Mouse (Mus musculus) T-cell, adult 2 months (primary cell): ENCODE data around the gene Tctn1.
A peak's percentile ranks its signal among the peaks of the same experiment; 100 is the strongest.

Source experiments
- DNase-seq: peaks from one replicate; pipeline ENCODE4 v3.0.0; 2022; ENCODE audit warnings: low spot score

Gene Tctn1

DNA sequence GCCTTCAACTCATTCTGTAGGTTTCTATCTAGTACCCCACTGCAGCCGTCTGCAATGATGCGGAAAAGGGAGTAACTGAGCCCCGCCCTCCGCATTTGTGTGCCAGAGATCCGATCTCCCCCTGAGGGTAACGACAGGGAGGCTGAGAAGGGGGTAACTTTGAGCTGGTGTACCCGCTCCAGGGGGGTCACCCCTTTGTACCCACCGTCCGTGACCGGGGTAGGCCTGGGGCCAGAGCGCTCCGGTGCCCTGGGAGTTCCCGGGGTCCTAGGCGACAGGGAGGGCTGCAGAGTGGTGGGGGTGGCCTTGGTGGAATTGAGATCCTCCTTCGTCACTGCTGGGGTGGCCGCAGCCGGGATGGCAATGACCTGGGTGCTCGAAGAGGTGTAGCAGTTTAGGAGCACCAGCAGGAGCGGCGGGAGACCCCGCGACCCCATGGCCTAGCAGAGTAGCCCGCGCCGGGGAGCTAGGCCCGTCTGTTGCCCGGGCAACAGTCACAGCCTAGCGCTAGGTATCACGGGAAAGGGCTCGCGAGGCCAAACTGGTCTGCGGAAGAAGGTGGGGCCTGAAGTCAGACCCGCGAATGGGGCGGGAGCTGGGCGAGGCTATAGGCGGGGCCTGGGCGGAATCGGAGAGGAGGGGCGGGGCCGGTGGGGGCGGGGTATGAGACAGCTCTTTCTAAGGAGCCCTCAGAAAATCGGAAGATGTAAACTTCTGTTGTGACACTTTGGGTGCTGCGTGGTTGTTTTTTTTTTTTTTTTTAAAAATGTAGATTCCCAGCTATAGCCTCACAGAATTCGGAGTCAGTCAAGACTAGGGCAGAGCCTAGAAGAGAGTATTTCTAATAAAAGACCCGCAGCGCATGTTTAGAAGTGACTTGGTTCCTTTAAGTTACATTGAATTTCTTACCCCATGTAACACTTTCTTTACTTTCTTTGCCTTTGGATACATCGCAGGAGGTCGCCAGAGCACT, at the start of gene Tctn1:
Tctn1 (minus strand) TSS at position 528 of the 973 bp plus-strand sequence.
- peak; percentile 87 for DNase-seq

DNA sequence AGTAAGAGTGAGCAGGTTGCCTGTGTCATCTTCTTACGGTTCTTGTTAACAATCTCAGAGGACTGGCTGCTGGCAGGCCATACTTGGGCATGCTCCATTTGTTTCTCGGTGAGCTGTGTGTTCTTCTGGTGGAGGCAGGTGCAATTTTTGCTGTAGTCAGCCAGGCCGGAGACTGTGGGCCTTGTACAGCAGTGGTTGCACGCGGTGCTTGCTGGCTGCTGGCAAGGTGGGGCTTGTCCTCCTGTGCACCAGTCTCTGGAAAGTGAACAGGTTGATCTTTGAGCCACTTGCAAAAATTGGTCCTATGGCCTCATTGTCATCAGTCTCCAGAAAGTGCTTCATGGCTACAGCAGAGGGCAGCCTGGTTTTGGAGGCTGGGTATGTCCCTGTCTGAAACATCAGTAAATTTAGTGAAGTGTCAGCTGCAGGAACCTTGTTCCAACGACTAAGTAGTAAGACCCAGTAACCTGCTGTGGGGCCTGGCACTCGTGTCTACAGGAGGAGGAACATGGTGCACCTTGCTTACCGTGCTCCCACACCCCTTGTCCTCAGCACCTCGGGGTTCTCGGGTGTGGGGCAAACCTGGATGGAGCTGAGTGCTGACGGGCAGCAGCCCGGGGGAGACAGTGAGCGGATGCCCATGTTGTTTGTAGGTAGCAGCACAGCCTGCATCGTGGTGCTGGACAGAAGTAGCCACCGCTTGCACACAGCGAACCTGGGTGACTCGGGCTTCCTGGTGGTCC, 48.9 kb upstream of the Tctn1 start:
- no peak for DNase-seq

DNA sequence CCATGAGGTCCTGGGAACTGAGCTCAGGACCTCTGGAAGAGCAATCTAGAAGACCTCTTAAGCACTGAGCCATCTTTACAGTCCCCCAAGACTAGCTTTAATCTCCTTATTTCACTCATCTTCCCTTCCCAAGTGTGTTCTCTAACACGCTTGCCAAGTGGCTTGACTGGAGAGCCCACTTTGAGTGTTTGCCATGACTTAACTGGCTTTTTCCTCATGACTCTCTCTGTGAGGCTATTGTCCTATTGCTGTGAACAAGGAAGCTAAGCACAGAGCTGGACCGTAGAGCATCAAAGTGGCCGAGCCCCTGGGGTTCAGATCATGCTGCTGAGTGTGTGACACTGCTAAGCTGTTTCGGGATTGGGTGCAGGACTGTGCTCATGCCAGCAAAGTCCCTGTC, 48.1 kb upstream of the Tctn1 start:
- no peak for DNase-seq

DNA sequence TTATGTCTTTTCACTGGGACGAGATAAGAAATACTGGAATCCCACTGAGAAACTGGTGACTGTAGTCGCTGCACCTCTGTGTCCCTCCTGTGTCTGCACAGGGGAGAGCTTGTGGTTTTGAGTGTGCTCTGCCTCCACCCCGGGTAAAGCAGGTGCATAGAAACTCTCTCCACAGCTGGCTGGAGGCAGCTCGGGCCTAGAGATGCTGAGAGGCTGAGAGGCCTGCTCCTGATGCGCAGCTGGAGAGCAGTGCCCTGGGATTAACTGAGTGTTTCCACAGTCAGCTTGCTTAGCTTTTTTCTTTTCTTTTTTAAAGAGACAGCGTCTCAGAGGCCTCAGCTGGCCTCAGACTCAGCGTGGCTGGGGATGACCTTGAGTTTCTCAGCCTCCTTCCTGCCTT, 47.4 kb upstream of the Tctn1 start:
- no peak for DNase-seq

DNA sequence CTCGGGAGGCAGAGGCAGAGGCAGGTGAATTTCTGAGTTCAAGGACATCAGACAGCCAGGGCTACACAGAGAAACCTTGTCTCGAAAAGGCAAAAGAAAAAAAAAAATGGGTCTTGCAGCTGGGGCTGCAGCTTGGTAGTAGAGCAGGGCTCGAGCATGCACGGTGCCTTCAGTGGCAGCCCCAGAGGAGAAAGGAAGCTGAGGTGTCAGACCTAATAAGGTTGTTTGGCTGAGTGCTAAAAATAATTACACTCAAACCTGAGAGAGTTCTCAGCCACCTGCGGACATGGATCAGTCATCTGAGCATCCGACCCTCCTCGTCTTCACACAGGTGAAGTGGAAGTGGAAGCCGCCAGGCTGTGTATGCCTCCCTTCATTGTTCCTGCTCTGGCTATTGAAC, 46.4 kb upstream of the Tctn1 start:
- DNase-seq = peak; percentile 40

DNA sequence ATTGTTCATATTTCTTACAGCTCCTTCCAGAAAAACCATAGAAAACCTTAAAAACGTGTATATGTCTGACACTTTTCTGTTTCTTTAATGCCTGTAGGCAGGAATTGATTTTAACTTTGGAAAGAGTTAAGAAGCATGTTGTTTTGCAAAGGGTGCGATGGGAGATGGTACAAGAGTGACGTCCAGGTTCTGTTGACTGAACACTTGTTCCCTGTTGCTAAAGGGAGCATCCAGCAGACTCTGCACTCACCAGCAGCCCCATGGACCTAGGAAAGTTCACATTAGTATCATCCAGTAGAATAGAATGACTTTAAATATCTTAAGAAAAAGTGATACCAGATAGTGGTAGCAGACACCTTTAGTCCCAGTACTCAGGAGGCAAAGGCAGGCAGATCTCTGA, 42.3 kb upstream of the Tctn1 start:
- DNase-seq = no peak

DNA sequence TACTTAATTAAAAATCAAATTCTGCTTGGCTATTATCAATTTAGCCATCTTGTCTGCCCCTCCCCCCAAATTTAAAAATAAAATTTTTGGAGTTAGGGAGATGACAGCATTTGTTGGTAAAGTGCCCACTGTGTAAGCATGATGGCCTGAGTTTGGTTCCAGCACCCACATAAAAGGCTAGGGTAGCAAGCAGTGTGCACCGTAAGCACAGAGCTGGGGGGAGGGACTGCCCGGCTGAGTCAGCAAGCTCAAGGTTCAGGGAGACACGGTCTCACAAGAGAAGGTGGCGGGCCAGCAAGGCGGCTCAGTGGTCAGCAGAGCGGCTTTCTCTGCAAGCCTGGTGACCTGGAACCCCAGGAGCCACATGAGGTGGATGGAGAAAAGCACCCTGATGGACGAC, 41.2 kb upstream of the Tctn1 start:
- DNase-seq = no peak

DNA sequence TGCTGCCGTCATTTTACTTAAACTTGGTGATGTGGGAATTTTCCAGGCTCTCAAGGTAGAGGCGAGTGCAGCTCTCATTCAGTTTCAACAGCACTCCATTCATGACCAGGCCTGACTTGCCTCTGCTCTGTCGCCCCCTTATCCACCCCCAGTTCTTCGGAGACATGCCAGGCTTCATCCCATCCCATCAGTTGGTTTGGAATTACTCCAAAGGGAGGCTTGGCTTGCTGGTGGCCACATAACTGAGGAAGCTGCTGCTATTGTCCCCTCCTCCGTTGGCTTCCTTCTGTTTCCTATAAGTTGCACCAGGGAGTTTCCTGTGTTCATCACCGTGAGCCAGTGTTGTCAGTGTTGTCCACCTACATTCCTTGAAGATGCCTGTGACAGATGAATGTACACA, 40.3 kb upstream of the Tctn1 start:
- no peak for DNase-seq

DNA sequence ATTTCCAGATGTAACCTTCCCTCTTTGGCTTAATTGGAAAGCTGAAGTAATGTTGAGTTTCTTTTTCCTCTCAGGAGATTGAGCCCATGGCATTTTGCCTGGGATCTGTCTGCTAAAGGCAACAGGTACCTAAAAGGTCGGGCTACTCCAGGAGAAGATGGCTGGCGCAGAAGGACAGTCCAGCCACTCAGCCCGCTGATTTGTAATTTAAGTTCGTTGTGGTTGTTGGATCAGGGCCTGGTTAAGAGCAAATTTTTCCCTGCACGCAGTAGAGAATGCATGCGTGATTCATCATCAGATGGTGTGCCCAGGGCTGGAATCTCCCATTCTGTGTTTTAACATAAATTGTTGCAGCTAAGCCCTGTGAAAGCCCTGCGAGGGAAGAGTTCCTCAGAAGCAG, 39.7 kb upstream of the Tctn1 start:
- DNase-seq = no peak

DNA sequence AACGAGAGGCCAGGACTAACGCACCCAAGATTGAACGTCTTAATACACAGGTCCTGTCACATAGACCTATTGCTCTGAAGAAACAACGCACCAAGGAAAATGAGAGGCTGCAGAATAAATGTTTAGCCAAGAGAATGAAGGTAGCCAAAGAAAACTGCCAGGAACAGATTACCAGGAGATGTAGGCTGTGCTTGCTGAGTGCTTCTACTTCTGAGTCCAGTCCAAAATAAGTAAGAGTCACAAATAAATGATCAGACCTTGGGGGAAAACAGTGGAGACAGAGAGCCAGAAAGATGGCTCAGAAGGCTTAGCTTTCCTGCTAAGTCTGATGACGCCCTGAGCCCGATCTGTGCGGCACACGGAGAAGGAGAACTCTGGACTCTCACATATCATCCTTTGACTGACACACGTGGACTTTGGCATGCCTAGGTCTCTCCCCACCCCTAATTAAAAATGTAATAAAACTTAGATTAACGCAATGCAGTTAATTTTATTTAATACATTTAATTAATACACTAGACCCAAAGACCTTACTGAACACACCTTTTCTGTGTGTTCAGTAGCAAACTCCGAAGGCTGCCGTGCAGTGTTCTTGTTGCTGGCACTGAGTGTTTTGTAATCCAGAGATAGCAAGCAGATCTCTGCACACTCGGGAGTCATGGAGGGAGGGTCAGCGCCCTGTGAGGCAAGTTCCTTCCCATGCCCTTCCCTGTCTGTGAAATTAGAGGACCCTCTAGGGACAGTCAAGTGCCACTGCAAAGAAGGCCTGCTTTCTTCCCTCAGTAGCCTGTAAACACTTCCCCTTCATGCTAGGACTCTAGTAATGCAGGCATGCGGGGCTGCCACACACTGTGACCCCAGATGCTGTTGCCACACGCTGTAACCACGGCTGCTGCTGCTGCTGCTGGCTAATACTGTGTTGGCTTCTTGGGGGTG, 38.8 kb upstream of the Tctn1 start:
- no peak for DNase-seq

DNA sequence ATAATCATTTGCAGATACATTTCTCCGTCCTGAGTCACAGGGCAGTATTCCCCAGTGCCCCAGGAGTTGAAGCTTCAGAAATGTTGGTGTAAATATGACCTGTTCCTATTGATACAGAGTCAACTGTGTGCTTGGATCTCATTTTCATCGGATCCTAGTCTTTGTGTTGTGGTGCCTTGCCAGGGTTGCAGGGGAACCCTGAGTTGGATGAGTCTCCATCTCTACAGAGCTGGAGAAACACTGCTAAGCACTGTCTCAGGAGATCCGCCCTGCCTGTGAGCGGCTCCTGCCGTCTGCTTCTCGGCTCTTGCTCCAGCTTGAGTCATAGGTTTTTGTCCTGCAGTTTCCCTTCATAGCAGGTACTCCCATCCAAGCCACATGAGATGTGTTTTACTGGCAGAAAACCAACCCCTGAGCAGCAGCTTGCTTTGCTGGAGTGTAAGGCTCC, 35.8 kb upstream of the Tctn1 start:
- DNase-seq = no peak

DNA sequence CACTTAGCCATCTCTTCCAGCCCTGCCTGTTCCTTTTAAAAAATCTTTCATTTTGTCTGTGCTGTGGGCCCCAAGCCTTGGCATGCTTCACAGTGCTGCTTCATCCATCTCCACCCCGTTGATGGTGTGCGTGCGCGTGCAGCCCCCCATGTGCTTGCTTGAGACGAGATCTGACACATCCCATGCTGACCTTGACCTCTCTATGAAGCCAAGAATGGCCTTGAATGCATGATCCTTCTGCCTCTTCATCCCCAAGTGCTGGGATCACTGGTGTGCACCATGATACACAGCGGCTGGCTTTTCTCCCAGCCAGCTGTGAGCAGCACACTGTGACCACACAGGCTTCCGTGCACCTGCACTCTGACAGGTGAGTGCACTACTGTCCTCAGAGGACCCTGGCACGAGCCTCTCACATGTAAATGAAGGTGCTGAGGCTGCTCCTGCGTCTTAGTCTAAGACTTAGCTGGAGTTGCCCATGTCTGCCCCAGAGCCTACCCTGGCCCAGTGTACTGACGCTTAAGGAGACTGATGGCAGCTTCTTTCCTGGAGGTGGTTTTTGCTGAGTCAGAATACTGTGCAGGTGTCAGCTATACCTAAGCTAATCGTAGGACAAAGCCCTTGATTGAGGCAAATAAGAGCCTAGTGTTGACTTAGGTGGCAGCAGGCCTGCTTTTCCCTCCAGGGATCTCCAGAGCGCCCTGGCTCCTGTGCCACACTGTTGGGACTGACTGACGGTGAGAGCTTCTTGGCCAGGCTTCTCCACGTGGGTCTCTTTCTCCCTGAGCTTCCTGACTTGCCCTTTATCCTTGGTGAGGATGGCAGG, 31.1 kb upstream of the Tctn1 start:
- DNase-seq = no peak

DNA sequence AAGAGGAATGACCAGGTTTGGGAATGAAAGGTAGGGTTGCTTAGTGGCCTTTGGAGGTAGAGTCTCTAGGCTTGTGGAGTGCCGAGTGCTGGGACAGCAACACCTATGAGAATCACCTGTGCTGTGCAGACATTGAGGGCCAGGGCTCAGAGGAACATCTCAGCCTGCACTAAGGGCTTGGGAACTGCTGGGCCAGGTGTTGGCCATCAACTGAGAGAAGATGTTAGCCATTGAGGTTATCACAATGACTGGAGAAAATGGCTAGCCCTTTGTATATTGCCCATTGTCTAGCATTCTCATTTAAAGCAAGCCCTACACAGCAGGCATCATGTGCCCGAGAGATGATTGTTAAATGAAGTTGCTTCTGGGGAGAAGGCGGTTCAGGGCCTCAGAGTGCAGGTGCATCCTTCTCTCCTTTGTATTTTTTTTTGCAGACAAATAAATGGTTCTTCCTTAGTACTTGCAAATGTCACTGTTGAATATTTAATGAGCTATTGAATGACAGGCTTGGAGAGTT, 30.0 kb upstream of the Tctn1 start:
- no peak for DNase-seq

DNA sequence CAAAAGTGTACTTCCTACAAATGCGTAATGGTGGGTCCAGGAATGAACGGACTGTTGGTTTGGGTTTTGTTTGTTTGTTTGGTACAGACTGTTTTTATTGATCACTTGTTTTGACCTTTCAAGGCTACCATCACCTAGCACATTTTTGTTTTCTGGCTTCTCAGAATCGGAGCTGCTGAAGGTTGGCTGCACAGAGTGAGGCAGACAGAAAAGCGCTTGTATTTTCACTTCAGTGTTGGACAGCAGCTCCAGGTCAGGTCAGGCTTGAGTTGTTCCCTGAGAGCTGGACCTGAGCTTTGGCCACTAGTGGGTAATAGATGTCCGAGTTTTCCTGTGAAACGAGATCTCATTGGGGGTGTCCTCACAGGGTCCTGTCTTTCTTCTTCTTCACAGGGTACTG, 28.9 kb upstream of the Tctn1 start:
- no peak for DNase-seq

DNA sequence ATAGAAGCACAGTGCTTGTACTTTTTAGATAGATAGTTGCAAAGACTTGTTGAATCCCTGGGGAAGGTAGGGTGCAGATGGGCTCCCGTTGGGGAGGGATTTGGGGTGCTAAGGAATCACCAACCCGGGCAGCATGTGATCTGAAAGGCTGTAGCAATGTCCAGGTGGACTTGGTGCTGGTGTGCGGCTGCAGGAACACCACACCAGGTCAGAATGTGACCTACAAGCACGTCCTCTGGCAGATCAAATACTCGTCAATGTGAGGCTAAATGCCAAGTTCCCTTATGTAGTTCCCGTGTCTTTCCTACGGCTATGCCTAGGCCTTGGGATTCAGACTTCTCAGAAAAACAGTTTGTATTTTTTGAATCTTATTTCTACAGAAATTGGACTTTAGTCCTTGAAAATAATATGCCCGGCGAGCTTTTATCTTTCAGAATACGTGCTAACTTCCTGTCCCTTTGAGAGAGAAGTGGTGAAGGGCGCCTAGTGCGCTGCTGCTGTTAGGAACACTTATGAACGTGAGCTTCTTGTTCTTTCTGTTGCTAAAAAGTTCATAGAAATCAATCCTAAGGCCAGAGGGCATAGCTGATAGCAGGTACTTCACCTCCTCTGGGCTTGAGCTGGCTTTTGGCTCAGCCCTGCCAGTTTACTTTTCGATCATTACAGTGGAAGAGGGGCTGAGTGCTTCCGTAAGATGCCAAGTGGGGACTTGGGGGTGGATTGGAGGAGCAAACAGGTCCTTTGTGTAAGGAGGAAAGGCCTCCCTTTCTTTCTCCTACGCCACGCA, 27.5 kb upstream of the Tctn1 start:
- DNase-seq = peak; percentile 38

DNA sequence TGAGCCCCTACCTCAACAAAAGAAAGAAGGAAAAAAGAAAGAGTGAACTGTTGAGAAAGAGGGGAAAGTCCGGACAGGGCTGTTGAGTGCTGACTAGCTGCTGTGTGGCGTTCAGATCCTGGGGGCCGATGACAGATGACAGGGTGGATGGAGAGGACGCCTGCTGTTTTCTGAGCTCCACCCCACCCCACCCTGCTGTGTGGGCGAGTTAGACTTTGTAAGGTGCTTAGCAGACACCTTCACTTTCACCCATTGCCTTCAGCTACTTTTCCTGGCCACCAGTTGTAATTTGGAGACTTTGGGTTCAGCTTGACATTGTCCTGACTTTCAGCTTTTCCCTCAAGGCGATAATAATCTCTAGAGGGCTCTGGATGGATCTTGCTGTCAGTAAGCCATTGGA, 26.9 kb upstream of the Tctn1 start:
- DNase-seq = peak; percentile 58

DNA sequence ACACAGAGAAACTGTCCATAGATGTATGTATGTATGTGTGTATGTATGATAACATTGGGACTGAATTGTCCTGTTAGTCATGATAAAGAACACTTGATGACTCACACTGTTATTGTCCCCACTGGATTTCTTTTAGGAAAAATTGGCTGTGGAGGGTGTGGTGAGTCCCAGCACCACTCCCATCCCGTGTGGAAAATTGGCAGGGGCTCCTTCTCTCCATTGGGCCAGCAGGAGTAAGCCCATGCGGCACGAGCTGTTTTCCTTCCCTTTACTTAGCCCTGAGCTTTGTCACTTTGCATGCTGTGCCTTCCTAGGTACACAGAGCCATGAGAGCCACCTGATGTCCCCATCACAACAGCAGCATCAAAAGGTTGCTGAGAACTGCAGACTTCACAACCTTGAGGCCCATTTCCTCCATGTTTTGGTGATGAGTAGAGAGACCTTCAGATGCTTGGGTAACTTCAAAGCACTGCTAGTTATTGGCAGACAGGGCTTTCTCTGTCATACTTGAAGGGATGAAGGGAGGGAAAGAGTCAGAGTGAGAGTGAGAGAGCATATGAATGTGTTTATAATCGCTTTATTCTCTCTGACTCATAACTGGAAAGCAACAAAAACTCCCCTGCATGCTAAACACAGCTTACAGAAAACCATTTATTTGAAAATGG, 24.0 kb upstream of the Tctn1 start:
- DNase-seq = peak; percentile 82

DNA sequence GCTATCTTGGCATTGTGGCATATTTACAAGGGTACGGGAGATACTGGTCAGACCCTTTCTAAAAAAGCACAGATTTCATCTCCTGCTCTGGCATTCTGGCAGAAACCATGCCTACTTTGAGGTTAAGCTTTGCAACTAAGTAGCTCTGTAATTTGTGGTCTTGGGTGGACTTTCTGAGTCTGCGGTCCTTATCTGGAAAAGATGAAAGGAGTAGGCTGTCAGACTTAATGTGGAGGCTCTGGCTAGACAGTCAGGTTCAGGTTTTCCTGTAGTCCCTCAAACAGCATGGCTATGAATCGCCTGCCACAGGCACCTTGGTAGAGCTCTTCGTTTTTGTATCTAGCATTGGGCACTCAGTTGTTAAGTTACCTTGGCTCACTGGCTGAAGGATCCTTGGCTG, 22.8 kb upstream of the Tctn1 start:
- DNase-seq = no peak

DNA sequence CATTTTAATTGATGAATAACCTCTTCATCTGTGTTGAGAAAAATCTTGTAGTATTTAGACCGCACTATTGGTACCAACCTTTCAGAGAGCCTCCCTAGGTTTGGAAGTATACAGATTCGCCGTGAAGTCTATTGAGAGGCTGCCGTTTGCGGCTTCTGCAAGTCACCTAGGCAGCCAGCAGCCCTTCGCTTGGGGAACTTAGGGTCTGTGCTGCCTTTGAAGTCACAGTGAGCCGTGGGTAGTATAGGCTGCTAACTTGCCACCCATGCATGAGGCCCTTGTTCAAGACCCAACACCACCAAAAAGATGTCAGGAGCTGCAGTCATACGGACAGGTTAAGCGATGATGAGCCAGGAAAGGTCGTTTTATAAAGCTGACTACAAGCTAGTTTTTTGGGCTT, 21.9 kb upstream of the Tctn1 start:
- no peak for DNase-seq

DNA sequence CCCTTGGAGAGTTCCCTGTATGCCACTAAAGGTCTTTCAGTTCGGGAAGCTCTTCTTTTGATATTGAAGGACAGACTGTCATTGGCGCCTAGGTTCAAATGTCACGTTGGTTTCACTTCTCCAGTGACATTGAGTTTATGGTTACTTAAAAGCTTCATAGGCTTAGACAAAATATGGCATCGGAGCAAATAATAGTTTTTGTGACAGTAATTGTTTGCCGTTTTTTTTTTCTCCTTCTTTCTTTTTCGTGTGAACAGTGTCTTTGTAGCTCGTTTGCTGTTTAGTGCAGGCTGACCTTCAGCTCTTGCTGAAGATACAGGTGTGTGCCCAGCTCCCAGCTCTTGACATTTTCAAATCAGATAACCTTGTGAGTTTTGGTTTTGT, 21.5 kb upstream of the Tctn1 start:
- no peak for DNase-seq
